Mouse (Mus musculus) spleen, adult 10 weeks (tissue): ENCODE results near the gene Baz2a. TPM values are rescaled to one million over a fixed set of nuclear protein-coding genes. Genes with fewer than 3 reads are reported as not detected.

Experiments
- polyA plus RNA-seq: library from polyadenylated mRNA; stranded (reverse); fragments of 350-450 nt; fragmentation: Illumina TruSeq; extraction: RNeasy Lipid Tissue Mini Kit (QIAGEN cat#74804); gene quantifications from one replicate; pipeline ENCODE4 v1.2.3, GENCODE M21; 2015; ENCODE audit warnings: low replicate concordance; ENCODE audit not compliant: insufficient read depth

The Baz2a gene
- 77.3 TPM for polyA plus RNA-seq

GRCm38 (mm10) chr10:128091564-128092505, at the start of gene Baz2a:
Gene Baz2a (plus strand): TSS chr10:128091577.

GRCm38 (mm10) chr10:128058601-128059151, 32.7 kb upstream of the Baz2a start, which contains the start of gene Ptges3:
Gene Ptges3 (plus strand): TSS chr10:128058954.

GRCm38 (mm10) chr10:128082880-128083421, 8.4 kb upstream of the Baz2a start, which contains the start of gene Atp5b:
Gene Atp5b (plus strand): TSS chr10:128083273.

Other genes starting within 250 kb of the Baz2a start
- gene Rdh19, start 241.6 kb upstream of the Baz2a start, polyA plus RNA-seq = not detected
- not detected for gene Rdh16f2, start 225.1 kb upstream of the Baz2a start, polyA plus RNA-seq
- gene Rdh7, start 202.8 kb upstream of the Baz2a start, polyA plus RNA-seq = not detected
- gene Sdr9c7, start 193.1 kb upstream of the Baz2a start, polyA plus RNA-seq = not detected
- not detected for gene Hsd17b6, start 84.0 kb upstream of the Baz2a start, polyA plus RNA-seq
- 34.6 TPM for gene Prim1, start 76.4 kb upstream of the Baz2a start, polyA plus RNA-seq
- gene Naca, start 56.0 kb upstream of the Baz2a start, polyA plus RNA-seq = 1,288 TPM
- gene Ptges3, start 32.6 kb upstream of the Baz2a start, polyA plus RNA-seq = 192 TPM
- 584 TPM for gene Atp5b, start 8.3 kb upstream of the Baz2a start, polyA plus RNA-seq
- 28.3 TPM for gene Rbms2, start 88.7 kb downstream of the Baz2a start, polyA plus RNA-seq
- gene Gls2, start 102.9 kb downstream of the Baz2a start, polyA plus RNA-seq = 1.1 TPM
- 13.4 TPM for gene Spryd4, start 120.2 kb downstream of the Baz2a start, polyA plus RNA-seq
- gene Mip, start 134.3 kb downstream of the Baz2a start, polyA plus RNA-seq = not detected
- gene Timeless, start 140.5 kb downstream of the Baz2a start, polyA plus RNA-seq = 14.1 TPM
- 0.28 TPM for gene Apon, start 162.5 kb downstream of the Baz2a start, polyA plus RNA-seq
- 1.3 TPM for gene Apof, start 177.1 kb downstream of the Baz2a start, polyA plus RNA-seq
- 74.1 TPM for gene Stat2, start 179.0 kb downstream of the Baz2a start, polyA plus RNA-seq
- not detected for gene Il23a, start 207.2 kb downstream of the Baz2a start, polyA plus RNA-seq
- gene Pan2, start 211.8 kb downstream of the Baz2a start, polyA plus RNA-seq = 44.8 TPM
- 58.8 TPM for gene Cnpy2, start 230.9 kb downstream of the Baz2a start, polyA plus RNA-seq
- 121 TPM for gene Cs, start 246.2 kb downstream of the Baz2a start, polyA plus RNA-seq